Mouse (Mus musculus) erythroblast, adult 5-6 weeks (primary cell): ENCODE measurements around the gene Actl7b. TPM values are rescaled to one million over a fixed set of nuclear protein-coding genes. Genes with fewer than 3 reads are reported as not detected.

Experiments
- ATAC-seq: replicated peaks from 2 replicates; pipeline ENCODE4 v1.8.0; 2016; ENCODE audit warnings: moderate number of reproducible peaks, mild to moderate bottlenecking, moderate TSS enrichment, inconsistent platforms; ENCODE audit not compliant: poor library complexity, low FRiP score, severe bottlenecking
- total RNA-seq, 2 experiments: library from RNA; stranded (forward) in 1 of 2; stranded (reverse) in 1 of 2; fragments of 150-400 nt in 1 of 2; fragments of 200-764, 138-1000 nt in 1 of 2; gene quantifications; 2 replicates each; pipeline versions ENCODE4 v1.2.3 to v1.2.4; 2015 to 2017; ENCODE audit warnings: low replicate concordance in 2 of 2

The Actl7b gene
- total RNA-seq, 2 experiments from 2014 or later, result not detected

DNA sequence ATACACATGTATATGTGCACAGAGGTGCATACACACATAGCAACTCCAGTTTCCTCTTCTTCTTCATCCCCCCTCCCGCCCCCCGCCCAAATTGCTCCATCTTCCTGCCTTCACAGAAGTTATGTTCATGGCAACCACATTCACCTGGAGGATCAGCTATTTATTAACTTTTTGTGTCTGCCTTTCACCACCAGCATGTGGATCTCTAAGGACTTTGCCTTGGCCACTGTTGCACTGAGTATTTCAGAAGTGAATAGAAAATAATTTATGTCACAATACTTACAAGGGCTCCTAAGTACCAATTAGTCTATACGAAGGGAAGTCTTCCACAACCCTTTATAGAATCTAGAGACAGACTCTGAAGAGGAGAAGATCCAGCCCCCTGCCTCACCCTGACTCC, 23.3 kb downstream of the Actl7b start:
- no peak for ATAC-seq

- ATAC-seq, result no peak
Observed at GRCm38 (mm10) chr4:56716801-56717200, 24.4 kb downstream of the Actl7b start.

DNA sequence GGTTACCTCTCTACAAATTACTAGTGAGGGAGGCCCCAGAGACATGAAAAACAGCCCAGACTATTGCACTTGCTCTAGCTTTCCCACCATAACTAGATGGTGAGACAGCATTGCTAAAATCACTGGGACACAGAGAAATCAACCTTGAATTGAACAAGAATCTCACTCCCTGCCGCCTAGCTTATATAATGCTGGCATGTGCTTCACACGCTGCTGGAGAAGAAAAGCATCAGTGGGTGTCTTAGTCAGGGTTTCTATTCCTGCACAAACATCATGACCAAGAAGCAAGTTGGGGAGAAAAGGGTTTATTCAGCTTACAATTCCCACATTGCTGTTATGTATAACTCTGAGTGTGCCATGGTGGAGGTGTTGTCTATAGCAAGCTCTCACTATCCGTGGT, 28.1 kb downstream of the Actl7b start:
- no peak for ATAC-seq

GRCm38 (mm10) chr4:56702234-56702633, 39.0 kb downstream of the Actl7b start:
- no peak for ATAC-seq

- no peak for ATAC-seq
Observed at GRCm38 (mm10) chr4:56698671-56699070, 42.6 kb downstream of the Actl7b start.

DNA sequence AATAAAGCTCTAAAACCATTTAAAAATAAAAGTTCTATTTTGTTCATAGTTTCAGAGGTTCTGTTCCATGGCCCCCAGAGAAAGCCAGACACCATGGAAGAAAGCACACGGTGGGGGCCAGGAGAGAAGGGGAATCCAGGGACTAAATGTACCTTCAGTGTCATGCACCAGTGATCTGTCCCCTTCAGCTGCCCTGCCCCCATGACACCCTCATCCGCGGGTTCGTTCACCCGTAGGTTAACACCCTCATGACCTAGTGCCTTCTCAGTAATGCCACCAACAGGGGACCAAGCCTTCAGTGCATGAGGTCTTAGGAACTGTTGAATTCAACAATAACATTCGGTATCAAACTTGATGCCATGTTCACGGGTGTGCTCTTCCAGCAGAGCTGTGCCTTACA, 44.8 kb downstream of the Actl7b start:
- ATAC-seq, result no peak

Other genes with a start within 250 kb of the Actl7b start
- not detected in 2 replicates for gene Gm26657, start 1.4 kb downstream of the Actl7b start, total RNA-seq (2015; ENCODE audit: low replicate concordance)
- not detected in 2 replicates for gene Gm26657, start 1.4 kb downstream of the Actl7b start, total RNA-seq (2017; ENCODE audit: low replicate concordance)
- not detected in 2 replicates for gene Actl7a, start 2.0 kb upstream of the Actl7b start, total RNA-seq (2015; ENCODE audit: low replicate concordance)
- gene Actl7a, start 2.0 kb upstream of the Actl7b start, total RNA-seq (2017; ENCODE audit: low replicate concordance), result not detected in 2 replicates
- 13.8 and 25.0 TPM in 2 replicates for gene Elp1, start 60.9 kb upstream of the Actl7b start, total RNA-seq (2015; ENCODE audit: low replicate concordance)
- gene Elp1, start 60.9 kb upstream of the Actl7b start, total RNA-seq (2017; ENCODE audit: low replicate concordance), result 5.3 and 11.6 TPM in 2 replicates
- 2.9 and 3.7 TPM in 2 replicates for gene Fam206a, start 60.9 kb upstream of the Actl7b start, total RNA-seq (2015; ENCODE audit: low replicate concordance)
- 0.56 and 1.4 TPM in 2 replicates for gene Fam206a, start 60.9 kb upstream of the Actl7b start, total RNA-seq (2017; ENCODE audit: low replicate concordance)
- not detected in 2 replicates for gene Ctnnal1, start 123.7 kb upstream of the Actl7b start, total RNA-seq (2015; ENCODE audit: low replicate concordance)
- gene Ctnnal1, start 123.7 kb upstream of the Actl7b start, total RNA-seq (2017; ENCODE audit: low replicate concordance), result 0.84 and 3.6 TPM in 2 replicates
- gene Tmem245, start 206.0 kb upstream of the Actl7b start, total RNA-seq (2015; ENCODE audit: low replicate concordance), result 1.2 and 2.5 TPM in 2 replicates
- gene Tmem245, start 206.0 kb upstream of the Actl7b start, total RNA-seq (2017; ENCODE audit: low replicate concordance), result 1.8 and 2.0 TPM in 2 replicates
- gene Frrs1l, start 248.9 kb upstream of the Actl7b start, total RNA-seq (2015; ENCODE audit: low replicate concordance), result not detected in 2 replicates
- not detected in 2 replicates for gene Frrs1l, start 248.9 kb upstream of the Actl7b start, total RNA-seq (2017; ENCODE audit: low replicate concordance)